Mouse (Mus musculus): ENCODE data around the gene Ptn. TPM values are rescaled to one million over a fixed set of nuclear protein-coding genes. Genes with fewer than 3 reads are reported as not detected.

Gene Ptn
- polyA plus RNA-seq, 1 experiment from 2014 or later, result 680 TPM

DNA sequence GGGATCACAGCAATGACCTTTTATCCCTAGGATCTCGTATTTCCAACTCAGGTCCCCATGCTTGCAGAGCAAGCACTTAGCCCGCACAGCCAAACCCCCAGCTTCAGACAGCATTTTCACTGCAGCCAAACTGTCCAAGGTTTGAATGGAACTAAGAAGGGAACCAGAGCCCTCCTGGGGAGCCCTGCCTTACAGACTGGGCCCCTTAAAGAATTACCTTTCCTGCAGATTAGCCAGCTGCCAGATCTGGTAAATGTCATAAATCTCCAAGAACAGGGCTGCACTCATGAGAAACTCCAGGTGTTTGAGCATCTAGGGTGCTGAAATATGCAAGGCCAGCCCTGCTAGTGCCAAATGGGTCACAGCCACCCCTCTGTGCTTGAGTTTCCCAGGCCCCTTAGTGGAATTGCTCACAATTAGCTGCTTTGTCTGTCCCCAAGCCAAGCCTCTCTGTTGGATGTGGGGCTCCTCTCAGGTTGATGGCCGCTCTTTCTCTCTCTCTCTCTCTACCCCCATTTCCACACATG, 25.3 kb downstream of the Ptn start:
- DNase-seq (no peak), ATAC-seq (ENCODE audit: low FRiP score, low TSS enrichment) (peak; percentile 44; the same call in 1 of the 2 replicates)
- Histone ChIP-seq H3K4me2 (ENCODE audit: low read length) (no peak overlapping the region), H3K36me3 (ENCODE audit: control insufficient read depth, insufficient read depth, low read length) (peaks cover 4% of the 10 kb centered on the region; the same call in 1 of the 2 replicates), H3K27me3 (ENCODE audit: control insufficient read depth, insufficient read depth, low read length) (no peaks in the 10 kb centered on the region), H3K27ac (replicated peaks; ENCODE audit: low read depth, low read length) (peak overlapping the region; percentile 56), H3K4me3 (replicated peaks; ENCODE audit: low read depth, low read length) (no peak overlapping the region), H3K4me1 (ENCODE audit: control insufficient read depth, insufficient read depth, low read length) (peaks cover 33% of the 10 kb centered on the region), H3K9ac (replicated peaks; ENCODE audit: low read length) (no peak overlapping the region), H3K9me3 (ENCODE audit: control insufficient read depth, low read length) (no peaks in the 10 kb centered on the region)
- 39% methylated on average over 3 of the region's 3 CpGs for WGBS

DNA sequence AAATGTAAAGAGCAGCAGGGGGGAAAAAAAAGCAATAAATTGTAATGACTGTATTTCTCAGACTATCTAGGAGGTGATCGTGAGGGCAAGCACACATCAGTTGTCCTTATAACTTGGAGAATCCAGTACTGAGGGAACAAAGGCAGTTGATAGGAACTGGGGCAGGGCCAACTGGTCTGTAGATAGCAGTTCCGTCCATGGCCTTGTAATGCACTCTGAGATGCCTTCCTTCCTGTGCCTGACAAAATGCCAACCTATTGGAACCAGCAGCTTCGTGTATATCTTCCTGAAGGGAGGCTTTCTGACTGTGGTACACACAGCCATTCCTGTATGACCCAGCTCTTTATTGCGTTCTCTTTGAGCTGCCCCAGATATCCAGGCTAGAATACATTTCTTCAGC, 27.5 kb downstream of the Ptn start:
- Histone ChIP-seq H3K27ac (replicated peaks; ENCODE audit: low read depth, low read length) (no peak overlapping the region), H3K9ac (replicated peaks; ENCODE audit: low read length) (no peak overlapping the region), H3K36me3 (ENCODE audit: control insufficient read depth, insufficient read depth, low read length) (peaks cover 4% of the 10 kb centered on the region; the same call in 1 of the 2 replicates), H3K27me3 (ENCODE audit: control insufficient read depth, insufficient read depth, low read length) (no peaks in the 10 kb centered on the region), H3K4me2 (ENCODE audit: low read length) (no peak overlapping the region), H3K4me3 (replicated peaks; ENCODE audit: low read depth, low read length) (no peak overlapping the region), H3K4me1 (ENCODE audit: control insufficient read depth, insufficient read depth, low read length) (peaks cover 31% of the 10 kb centered on the region), H3K9me3 (ENCODE audit: control insufficient read depth, low read length) (no peaks in the 10 kb centered on the region)
- WGBS, result 75% methylated on average over 4 of the region's 4 CpGs
- no peak for ATAC-seq (ENCODE audit: low FRiP score, low TSS enrichment)
- DNase-seq, result no peak

DNA sequence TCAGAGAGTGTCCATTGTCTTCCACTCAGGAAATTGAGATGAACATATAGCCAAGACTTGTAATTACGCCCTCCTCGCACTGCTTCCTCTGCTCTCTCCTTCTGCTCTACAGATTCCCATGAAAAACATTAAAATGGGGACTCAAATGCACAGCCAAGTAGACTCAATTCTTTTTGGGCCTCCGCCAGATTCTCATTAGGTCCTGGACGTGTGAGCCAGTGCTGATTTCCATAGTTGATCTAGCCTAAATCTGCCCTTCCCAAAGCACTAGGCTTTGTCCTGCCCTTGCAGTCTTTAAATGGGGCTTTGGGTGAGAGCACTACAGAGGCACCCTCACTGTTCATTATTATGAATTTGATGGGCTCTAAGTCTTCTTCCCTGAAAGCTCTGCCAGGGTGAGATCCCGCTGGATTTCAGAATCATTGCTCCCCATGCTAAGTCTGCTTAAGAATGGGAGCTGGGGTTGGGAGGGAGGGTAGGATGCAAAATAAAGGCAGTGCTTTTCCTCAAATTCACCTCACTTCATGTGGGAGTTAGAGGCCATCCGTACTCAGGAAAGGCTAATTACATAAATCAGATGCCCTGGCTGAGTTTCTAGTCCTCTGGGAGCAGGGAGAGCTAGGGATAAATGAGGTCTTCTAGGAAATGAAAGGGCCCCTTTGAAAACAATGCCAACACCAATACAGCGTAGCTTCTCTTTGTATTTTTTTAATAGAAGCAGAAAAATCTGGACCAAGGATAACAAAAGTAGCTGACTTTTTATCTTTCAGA, 32.3 kb downstream of the Ptn start:
- peak; percentile 74 for DNase-seq
- H3K4me2 ChIP-seq (ENCODE audit: low read length), result no peak overlapping the region

DNA sequence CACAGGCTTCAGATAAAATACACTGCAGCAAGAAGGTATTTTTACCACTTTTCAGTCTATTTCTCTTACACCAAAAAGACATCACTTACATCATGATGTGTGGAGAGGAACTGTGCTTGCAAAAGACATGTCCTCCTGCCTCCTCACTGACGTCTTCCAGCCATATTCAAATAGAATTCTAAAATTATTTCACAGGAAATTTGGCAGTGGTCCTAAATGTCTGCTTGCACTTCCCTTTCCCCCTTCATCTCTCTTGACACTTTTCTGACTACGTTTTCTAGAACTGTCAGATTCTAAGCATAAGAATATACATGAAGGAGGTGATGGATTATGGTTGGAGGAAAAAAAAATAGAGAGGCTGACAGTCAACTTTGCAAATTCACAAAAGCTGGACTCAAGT, 33.0 kb downstream of the Ptn start:
- DNase-seq, result no peak
- Histone ChIP-seq H3K36me3 (ENCODE audit: control insufficient read depth, insufficient read depth, low read length) (peaks cover 6% of the 10 kb centered on the region; the same call in 1 of the 2 replicates), H3K9me3 (ENCODE audit: control insufficient read depth, low read length) (no peaks in the 10 kb centered on the region), H3K4me3 (replicated peaks; ENCODE audit: low read depth, low read length) (no peak overlapping the region), H3K27me3 (ENCODE audit: control insufficient read depth, insufficient read depth, low read length) (0 out of 2 replicates have a peak, but pooled peaks cover 4% of the 10 kb centered on the region), H3K4me2 (ENCODE audit: low read length) (no peak overlapping the region), H3K4me1 (ENCODE audit: control insufficient read depth, insufficient read depth, low read length) (peaks cover 50% of the 10 kb centered on the region), H3K27ac (replicated peaks; ENCODE audit: low read depth, low read length) (peak overlapping the region; percentile 58), H3K9ac (replicated peaks; ENCODE audit: low read length) (no peak overlapping the region)
- no peak for ATAC-seq (ENCODE audit: low FRiP score, low TSS enrichment)
- 30% methylated on average over 2 of the region's 2 CpGs for WGBS

More for the DNA sequence above, 32.3 kb downstream of the Ptn start:
- H3K9me3 ChIP-seq (ENCODE audit: control insufficient read depth, low read length), result no peaks in the 10 kb centered on the region
- no peak overlapping the region for H3K9ac ChIP-seq (replicated peaks; ENCODE audit: low read length)
- H3K4me3 ChIP-seq (replicated peaks; ENCODE audit: low read depth, low read length), result no peak overlapping the region
- no peaks in the 10 kb centered on the region for H3K27me3 ChIP-seq (ENCODE audit: control insufficient read depth, insufficient read depth, low read length)
- peaks cover 50% of the 10 kb centered on the region for H3K4me1 ChIP-seq (ENCODE audit: control insufficient read depth, insufficient read depth, low read length)
- WGBS, result 24% methylated on average over 7 of the region's 7 CpGs
- peak; percentile 66; the same call in 1 of the 2 replicates for ATAC-seq (ENCODE audit: low FRiP score, low TSS enrichment)
- peaks cover 4% of the 10 kb centered on the region; the same call in 1 of the 2 replicates for H3K36me3 ChIP-seq (ENCODE audit: control insufficient read depth, insufficient read depth, low read length)
- peak overlapping the region; percentile 58 for H3K27ac ChIP-seq (replicated peaks; ENCODE audit: low read depth, low read length)

DNA sequence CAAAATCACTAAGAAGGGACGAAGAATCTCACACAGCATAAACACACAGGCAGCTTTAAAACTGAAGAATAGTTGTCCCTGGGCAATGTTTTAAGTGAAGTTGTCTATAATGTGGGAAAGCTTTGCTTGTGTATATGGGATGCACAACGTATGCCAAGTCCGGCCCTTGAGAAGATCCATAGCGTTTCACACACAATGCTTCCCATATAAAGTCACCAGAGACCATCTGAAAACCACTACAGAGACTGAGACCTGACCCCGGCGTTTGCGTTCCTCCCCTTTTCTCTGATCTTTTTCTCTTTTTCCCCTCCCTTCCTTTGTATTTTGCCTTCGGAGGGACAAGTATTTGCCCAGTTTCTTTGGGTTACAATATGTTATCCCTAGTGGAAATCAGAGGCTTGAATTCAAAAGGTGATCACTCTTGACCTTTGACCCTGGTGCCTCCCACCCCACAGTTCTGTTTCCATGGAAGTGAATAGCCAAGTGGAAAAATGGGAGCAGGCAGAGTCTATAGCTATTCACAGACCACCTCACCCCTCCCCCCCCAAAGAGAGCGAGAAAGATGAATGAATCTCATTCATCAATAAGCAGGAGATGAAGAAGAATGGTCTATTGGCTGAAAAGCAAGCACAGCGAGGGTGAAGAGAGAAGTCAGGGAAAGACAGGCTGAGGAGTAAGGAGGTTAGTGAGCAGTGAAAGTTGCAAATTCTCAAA, 34.2 kb downstream of the Ptn start:
- no peak overlapping the region for H3K4me3 ChIP-seq (replicated peaks; ENCODE audit: low read depth, low read length)
- no peaks in the 10 kb centered on the region for H3K9me3 ChIP-seq (ENCODE audit: control insufficient read depth, low read length)
- 6% methylated on average over 10 of the region's 10 CpGs for WGBS
- DNase-seq (peak; percentile 72), ATAC-seq (ENCODE audit: low FRiP score, low TSS enrichment) (0 out of 2 replicates have a peak, but pooled peaks have one; percentile 53)
- H3K4me1 ChIP-seq (ENCODE audit: control insufficient read depth, insufficient read depth, low read length), result peaks cover 50% of the 10 kb centered on the region
- 0 out of 2 replicates have a peak, but pooled peaks cover 4% of the 10 kb centered on the region for H3K27me3 ChIP-seq (ENCODE audit: control insufficient read depth, insufficient read depth, low read length)
- peak overlapping the region; percentile 21; the same call in 1 of the 2 replicates for H3K4me2 ChIP-seq (ENCODE audit: low read length)
- H3K27ac ChIP-seq (replicated peaks; ENCODE audit: low read depth, low read length), result peak overlapping the region; percentile 28; the same call in 1 of the 2 replicates
- no peak overlapping the region for H3K9ac ChIP-seq (replicated peaks; ENCODE audit: low read length)
- H3K36me3 ChIP-seq (ENCODE audit: control insufficient read depth, insufficient read depth, low read length), result peaks cover 6% of the 10 kb centered on the region; the same call in 1 of the 2 replicates

DNA sequence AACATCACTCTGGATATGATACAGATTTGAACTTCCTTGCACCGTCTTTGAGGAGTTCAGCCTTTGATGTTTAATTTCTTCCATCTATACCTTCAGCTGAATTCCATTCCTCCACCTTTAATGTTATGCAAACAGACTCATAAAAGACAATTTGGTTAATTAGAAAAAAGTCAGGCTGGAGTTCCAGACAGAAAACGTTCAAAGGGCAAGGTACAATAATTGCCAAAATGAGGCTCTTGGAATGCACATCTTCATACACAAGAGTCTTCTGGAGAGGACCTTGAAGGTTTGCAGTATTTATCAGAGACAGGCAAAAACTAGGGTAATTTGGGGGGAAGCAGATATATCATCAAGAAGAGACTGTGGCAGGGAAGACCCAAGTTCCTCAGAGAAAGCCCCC, 37.5 kb downstream of the Ptn start:
- no peak for DNase-seq
- Histone ChIP-seq H3K4me3 (replicated peaks; ENCODE audit: low read depth, low read length) (no peak overlapping the region), H3K9me3 (ENCODE audit: control insufficient read depth, low read length) (no peaks in the 10 kb centered on the region), H3K9ac (replicated peaks; ENCODE audit: low read length) (no peak overlapping the region), H3K4me2 (ENCODE audit: low read length) (no peak overlapping the region), H3K4me1 (ENCODE audit: control insufficient read depth, insufficient read depth, low read length) (peaks cover 34% of the 10 kb centered on the region), H3K27me3 (ENCODE audit: control insufficient read depth, insufficient read depth, low read length) (0 out of 2 replicates have a peak, but pooled peaks cover 4% of the 10 kb centered on the region), H3K36me3 (ENCODE audit: control insufficient read depth, insufficient read depth, low read length) (peaks cover 6% of the 10 kb centered on the region; the same call in 1 of the 2 replicates), H3K27ac (replicated peaks; ENCODE audit: low read depth, low read length) (no peak overlapping the region)
- ATAC-seq (ENCODE audit: low FRiP score, low TSS enrichment), result no peak
- 87% methylated on average over 2 of the region's 2 CpGs for whole genome bisulfite sequencing

DNA sequence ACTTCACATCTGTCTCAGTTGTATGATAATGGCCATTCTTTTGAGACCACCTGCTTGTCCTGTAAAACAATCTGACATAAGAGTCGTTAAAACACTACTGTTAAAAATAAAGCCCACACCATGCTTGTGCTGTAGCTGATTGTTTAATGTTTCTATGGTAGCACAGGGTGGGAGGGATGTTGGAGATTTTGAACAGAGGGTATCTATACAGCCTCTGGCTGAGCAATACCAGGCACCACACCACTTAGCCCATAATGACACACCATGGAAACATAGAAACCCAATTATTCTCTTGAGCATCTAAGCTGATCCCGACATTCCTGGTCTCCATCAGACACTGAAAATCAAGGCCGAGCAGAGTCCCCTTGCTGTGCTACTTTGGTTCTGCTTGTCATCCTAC, 41.0 kb downstream of the Ptn start:
- Histone ChIP-seq H3K36me3 (ENCODE audit: control insufficient read depth, insufficient read depth, low read length) (peaks cover 10% of the 10 kb centered on the region; the same call in 1 of the 2 replicates), H3K4me1 (ENCODE audit: control insufficient read depth, insufficient read depth, low read length) (peaks cover 4% of the 10 kb centered on the region), H3K9ac (replicated peaks; ENCODE audit: low read length) (no peak overlapping the region), H3K9me3 (ENCODE audit: control insufficient read depth, low read length) (no peaks in the 10 kb centered on the region), H3K27me3 (ENCODE audit: control insufficient read depth, insufficient read depth, low read length) (0 out of 2 replicates have a peak, but pooled peaks cover 4% of the 10 kb centered on the region), H3K27ac (replicated peaks; ENCODE audit: low read depth, low read length) (no peak overlapping the region), H3K4me2 (ENCODE audit: low read length) (no peak overlapping the region), H3K4me3 (replicated peaks; ENCODE audit: low read depth, low read length) (no peak overlapping the region)
- WGBS, result 75% methylated on average over 3 of the region's 3 CpGs
- no peak for ATAC-seq (ENCODE audit: low FRiP score, low TSS enrichment)
- DNase-seq, result no peak

DNA sequence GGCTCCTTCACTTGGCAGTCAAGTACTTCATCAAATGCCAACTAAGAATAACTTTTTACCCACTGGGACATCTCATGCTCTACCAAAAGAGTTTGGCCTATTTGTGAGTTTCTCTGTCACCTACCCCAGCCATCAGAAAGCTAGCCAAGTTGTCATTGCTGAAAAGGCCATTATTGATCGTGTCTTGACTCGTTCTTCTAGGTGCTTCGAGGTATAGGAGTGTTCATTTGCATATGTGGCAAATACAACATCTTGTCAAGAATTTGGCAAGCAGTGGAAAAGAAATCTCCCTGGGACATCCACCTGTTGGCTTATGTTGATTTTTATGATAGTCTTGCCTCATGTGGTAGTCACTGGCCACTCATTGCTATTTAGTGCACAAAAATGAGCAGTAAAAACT, 43.1 kb downstream of the Ptn start:
- H3K4me1 ChIP-seq (ENCODE audit: control insufficient read depth, insufficient read depth, low read length), result no peaks in the 10 kb centered on the region
- WGBS, result 93% methylated on average over 3 of the region's 3 CpGs
- H3K9me3 ChIP-seq (ENCODE audit: control insufficient read depth, low read length), result no peaks in the 10 kb centered on the region
- ATAC-seq (ENCODE audit: low FRiP score, low TSS enrichment), result no peak
- no peak overlapping the region for H3K4me3 ChIP-seq (replicated peaks; ENCODE audit: low read depth, low read length)
- no peaks in the 10 kb centered on the region for H3K27me3 ChIP-seq (ENCODE audit: control insufficient read depth, insufficient read depth, low read length)
- no peak overlapping the region for H3K27ac ChIP-seq (replicated peaks; ENCODE audit: low read depth, low read length)
- H3K9ac ChIP-seq (replicated peaks; ENCODE audit: low read length), result no peak overlapping the region
- no peak overlapping the region for H3K4me2 ChIP-seq (ENCODE audit: low read length)
- peaks cover 7% of the 10 kb centered on the region; the same call in 1 of the 2 replicates for H3K36me3 ChIP-seq (ENCODE audit: control insufficient read depth, insufficient read depth, low read length)
- no peak for DNase-seq

Measured in midbrain, embryonic 14.5 days (tissue).